Mouse (Mus musculus): ENCODE data around the gene Shc3.

Gene Shc3

GRCm38 (mm10) chr13:51567411-51567851 lies 1.8 kb downstream of the Shc3 start:
- DNase-seq, result peak; percentile 19

GRCm38 (mm10) chr13:51567078-51567395 lies 2.2 kb downstream of the Shc3 start:
- no peak for DNase-seq

- DNase-seq, result no peak
Measured at GRCm38 (mm10) chr13:51566371-51567077, 2.7 kb downstream of the Shc3 start.

GRCm38 (mm10) chr13:51564741-51565140 lies 4.5 kb downstream of the Shc3 start:
- no peak for DNase-seq

GRCm38 (mm10) chr13:51553343-51553742 lies 15.9 kb downstream of the Shc3 start:
- DNase-seq, result no peak

- DNase-seq, result no peak
Measured at GRCm38 (mm10) chr13:51552233-51552632, 17.0 kb downstream of the Shc3 start.

GRCm38 (mm10) chr13:51551824-51552223 lies 17.4 kb downstream of the Shc3 start:
- no peak for DNase-seq

GRCm38 (mm10) chr13:51539816-51540215 lies 29.4 kb downstream of the Shc3 start:
- no peak for DNase-seq

- no peak for DNase-seq
Measured at GRCm38 (mm10) chr13:51535326-51535725, 33.9 kb downstream of the Shc3 start.

GRCm38 (mm10) chr13:51526480-51526879 lies 42.7 kb downstream of the Shc3 start:
- DNase-seq, result no peak

GRCm38 (mm10) chr13:51524316-51524715 lies 44.9 kb downstream of the Shc3 start:
- no peak for DNase-seq

GRCm38 (mm10) chr13:51523311-51523710 lies 45.9 kb downstream of the Shc3 start:
- no peak for DNase-seq

- no peak for DNase-seq
Measured at GRCm38 (mm10) chr13:51518880-51519279, 50.3 kb downstream of the Shc3 start.

GRCm38 (mm10) chr13:51517943-51518342 lies 51.3 kb downstream of the Shc3 start:
- DNase-seq, result no peak

- DNase-seq, result no peak
Measured at GRCm38 (mm10) chr13:51508836-51509235, 60.4 kb downstream of the Shc3 start.

GRCm38 (mm10) chr13:51505711-51506110 lies 63.5 kb downstream of the Shc3 start:
- DNase-seq, result no peak

- DNase-seq, result no peak
Measured at GRCm38 (mm10) chr13:51499769-51500168, 69.5 kb downstream of the Shc3 start.

GRCm38 (mm10) chr13:51493676-51494075 lies 75.5 kb downstream of the Shc3 start:
- no peak for DNase-seq

GRCm38 (mm10) chr13:51491649-51492435 lies 77.4 kb downstream of the Shc3 start:
- no peak for DNase-seq

- DNase-seq, result no peak
Measured at GRCm38 (mm10) chr13:51490195-51490594, 79.0 kb downstream of the Shc3 start.

- no peak for DNase-seq
Measured at GRCm38 (mm10) chr13:51488945-51489344, 80.3 kb downstream of the Shc3 start.

GRCm38 (mm10) chr13:51485291-51485690 lies 83.9 kb downstream of the Shc3 start:
- DNase-seq, result no peak

- DNase-seq, result no peak
Measured at GRCm38 (mm10) chr13:51482786-51483185, 86.4 kb downstream of the Shc3 start.

GRCm38 (mm10) chr13:51480341-51481011 lies 88.7 kb downstream of the Shc3 start:
- DNase-seq, result peak; percentile 5
